Mouse (Mus musculus) embryonic facial prominence, embryonic 11.5 days (tissue): ENCODE measurements around the gene Gpc5. TPM values are rescaled to one million over a fixed set of nuclear protein-coding genes. Genes with fewer than 3 reads are reported as not detected.

Source experiments
- ATAC-seq: fragments of 200-750 bp; cut with Nextera tagmentation; replicated peaks from 2 replicates; pipeline ENCODE4 v1.8.0; 2017; ENCODE audit warnings: low read depth; ENCODE audit not compliant: insufficient number of reproducible peaks, low FRiP score, low TSS enrichment
- DNase-seq: peaks from one replicate; pipeline ENCODE4 v3.0.0-alpha.2; 2015; ENCODE audit warnings: low spot score
- H3K27ac ChIP-seq: fragments of 300-500 bp; sonication (generic); replicated peaks from 2 replicates; pipeline ENCODE4 v1.5.1; 2014; ENCODE audit warnings: mild to moderate bottlenecking, low read depth, low read length, control low read depth
- H3K27me3 ChIP-seq: fragments of 300-500 bp; sonication (generic); 2 replicates; pipeline ENCODE4 v1.6.1; 2014; ENCODE audit warnings: mild to moderate bottlenecking, low read length, moderate library complexity, mixed read lengths; ENCODE audit not compliant: control insufficient read depth, insufficient read depth
- H3K36me3 ChIP-seq: fragments of 300-500 bp; sonication (generic); replicated peaks from 2 replicates; pipeline ENCODE4 v1.6.1; 2014; ENCODE audit warnings: low read depth, mild to moderate bottlenecking, low read length, moderate library complexity, mixed read lengths; ENCODE audit not compliant: control insufficient read depth, insufficient read depth
- H3K4me1 ChIP-seq: fragments of 300-500 bp; sonication (generic); 2 replicates; pipeline ENCODE4 v1.6.1; 2014; ENCODE audit warnings: low read length, mixed read lengths; ENCODE audit not compliant: control insufficient read depth, insufficient read depth
- H3K4me2 ChIP-seq: fragments of 300-500 bp; sonication (generic); 2 replicates; pipeline ENCODE4 v1.6.1; 2014; ENCODE audit warnings: low read depth, mild to moderate bottlenecking, control low read depth, low read length, moderate library complexity
- H3K4me3 ChIP-seq: fragments of 300-500 bp; sonication (generic); 2 replicates; pipeline ENCODE4 v1.5.1; 2014; ENCODE audit warnings: low read depth, low read length, control low read depth
- H3K9ac ChIP-seq: fragments of 300-500 bp; sonication (generic); replicated peaks from 2 replicates; pipeline ENCODE4 v1.6.1; 2014; ENCODE audit warnings: mild to moderate bottlenecking, control low read depth, low read length
- H3K9me3 ChIP-seq: fragments of 300-500 bp; sonication (generic); replicated peaks from 2 replicates; pipeline ENCODE4 v1.6.1; 2016; ENCODE audit warnings: mild to moderate bottlenecking, low read length, inconsistent platforms, mixed read lengths; ENCODE audit not compliant: control insufficient read depth
- WGBS: fragments of 180-500 bp; shearing (Covaris S2); extraction: QIAGEN DNeasy Blood & Tissue Kit; methylation state at CpG from one replicate; pipeline ENCODE4 v1.1.7; 2014; 5-methylcytosine and 5-hydroxymethylcytosine counted together
- polyA plus RNA-seq: library from polyadenylated mRNA; unstranded; fragments of >200 nt; fragmentation: Nextera tagmentation; extraction: Ambion mirVana; gene quantifications from 2 replicates; pipeline ENCODE4 v1.2.1, GENCODE M21; 2014

Gpc5 gene
- polyA plus RNA-seq, 1 experiment from 2014 or later: 1.0 TPM

- Histone ChIP-seq H3K27ac (no peak overlapping the region), H3K4me2 (no peak overlapping the region), H3K9me3 (no peaks in the 10 kb centered on the region), H3K9ac (no peak overlapping the region), H3K27me3 (no peaks in the 10 kb centered on the region), H3K4me1 (no peaks in the 10 kb centered on the region), H3K4me3 (no peak overlapping the region), H3K36me3 (no peaks in the 10 kb centered on the region)
- 81% methylated on average over 4 of the region's 4 CpGs for WGBS
- ATAC-seq (no peak), DNase-seq (no peak)
Observed at GRCm38 (mm10) chr14:115240621-115241373, 148.8 kb downstream of the Gpc5 start.

- no peak for DNase-seq
- WGBS: 90% methylated on average over 6 of the region's 6 CpGs
- H3K27me3 ChIP-seq: no peaks in the 10 kb centered on the region
- H3K4me1 ChIP-seq: no peaks in the 10 kb centered on the region
- ATAC-seq: no peak
- no peak overlapping the region for H3K4me2 ChIP-seq
- no peak overlapping the region for H3K9ac ChIP-seq
- no peak overlapping the region for H3K4me3 ChIP-seq
- H3K27ac ChIP-seq: no peak overlapping the region
- H3K9me3 ChIP-seq: no peaks in the 10 kb centered on the region
- H3K36me3 ChIP-seq: no peaks in the 10 kb centered on the region
Observed at GRCm38 (mm10) chr14:115250537-115250936, 158.5 kb downstream of the Gpc5 start.

- Histone ChIP-seq H3K36me3 (no peaks in the 10 kb centered on the region), H3K4me2 (no peak overlapping the region), H3K9me3 (no peaks in the 10 kb centered on the region), H3K27me3 (no peaks in the 10 kb centered on the region), H3K4me3 (no peak overlapping the region), H3K27ac (no peak overlapping the region), H3K4me1 (no peaks in the 10 kb centered on the region), H3K9ac (no peak overlapping the region)
- DNase-seq (no peak), ATAC-seq (no peak)
- 69% methylated on average over 5 of the region's 5 CpGs for WGBS
Observed at GRCm38 (mm10) chr14:115251791-115252190, 159.8 kb downstream of the Gpc5 start.

- DNase-seq (no peak), ATAC-seq (no peak)
- Histone ChIP-seq H3K4me2 (no peak overlapping the region), H3K9me3 (no peaks in the 10 kb centered on the region), H3K36me3 (no peaks in the 10 kb centered on the region), H3K9ac (no peak overlapping the region), H3K27me3 (no peaks in the 10 kb centered on the region), H3K27ac (no peak overlapping the region), H3K4me3 (no peak overlapping the region), H3K4me1 (no peaks in the 10 kb centered on the region)
- 91% methylated on average over 3 of the region's 3 CpGs for WGBS
Observed at GRCm38 (mm10) chr14:115253155-115253554, 161.1 kb downstream of the Gpc5 start.

GRCm38 (mm10) chr14:115253685-115254084, 161.7 kb downstream of the Gpc5 start:
- H3K27me3 ChIP-seq: no peaks in the 10 kb centered on the region

GRCm38 (mm10) chr14:115269703-115270402, 177.8 kb downstream of the Gpc5 start:
- Histone ChIP-seq H3K4me3 (no peak overlapping the region), H3K4me1 (no peaks in the 10 kb centered on the region), H3K36me3 (no peaks in the 10 kb centered on the region), H3K4me2 (no peak overlapping the region), H3K27ac (no peak overlapping the region), H3K9ac (no peak overlapping the region), H3K9me3 (no peaks in the 10 kb centered on the region), H3K27me3 (no peaks in the 10 kb centered on the region)
- ATAC-seq (no peak), DNase-seq (no peak)
- 87% methylated on average over 6 of the region's 6 CpGs for WGBS

More at GRCm38 (mm10) chr14:115253685-115254084, 161.7 kb downstream of the Gpc5 start:
- no peaks in the 10 kb centered on the region for H3K9me3 ChIP-seq
- DNase-seq (no peak), ATAC-seq (no peak)
- H3K36me3 ChIP-seq: no peaks in the 10 kb centered on the region
- no peak overlapping the region for H3K9ac ChIP-seq
- no peak overlapping the region for H3K4me3 ChIP-seq
- H3K27ac ChIP-seq: no peak overlapping the region
- H3K4me2 ChIP-seq: no peak overlapping the region
- 93% methylated on average over 2 of the region's 2 CpGs for WGBS
- no peaks in the 10 kb centered on the region for H3K4me1 ChIP-seq

DNA sequence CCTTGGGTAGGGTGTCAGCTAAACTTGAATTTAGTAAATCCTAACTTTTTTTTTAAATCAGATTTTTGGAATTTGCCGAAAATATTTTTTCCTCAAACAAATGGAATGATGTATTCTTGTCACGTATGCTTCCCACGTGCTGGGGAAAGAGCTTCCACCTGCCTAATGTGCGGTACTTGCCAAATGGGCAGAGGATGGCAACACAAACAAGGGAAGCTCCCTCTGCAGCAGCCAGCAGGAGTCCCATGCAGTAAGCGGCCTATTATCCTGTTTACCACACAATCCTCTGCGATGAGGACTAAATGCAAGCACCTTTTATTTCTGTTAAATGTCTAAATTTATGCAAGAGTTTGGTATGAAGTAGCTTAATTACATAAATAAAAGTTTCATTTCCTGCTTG, 178.4 kb downstream of the Gpc5 start:
- no peak overlapping the region for H3K9ac ChIP-seq
- no peaks in the 10 kb centered on the region for H3K4me1 ChIP-seq
- 85% methylated on average over 6 of the region's 6 CpGs for WGBS
- H3K27me3 ChIP-seq: no peaks in the 10 kb centered on the region
- H3K27ac ChIP-seq: no peak overlapping the region
- H3K36me3 ChIP-seq: no peaks in the 10 kb centered on the region
- no peak for ATAC-seq
- no peaks in the 10 kb centered on the region for H3K9me3 ChIP-seq
- no peak for DNase-seq
- H3K4me3 ChIP-seq: no peak overlapping the region
- H3K4me2 ChIP-seq: no peak overlapping the region

- Histone ChIP-seq H3K27ac (no peak overlapping the region), H3K4me3 (no peak overlapping the region), H3K9me3 (no peaks in the 10 kb centered on the region), H3K27me3 (no peaks in the 10 kb centered on the region), H3K9ac (no peak overlapping the region), H3K36me3 (no peaks in the 10 kb centered on the region), H3K4me2 (no peak overlapping the region), H3K4me1 (no peaks in the 10 kb centered on the region)
- no peak for DNase-seq
- 0 out of 2 replicates have a peak, but pooled peaks have one; percentile 14 for ATAC-seq
Observed at GRCm38 (mm10) chr14:115282782-115283181, 190.8 kb downstream of the Gpc5 start.
